Mouse (Mus musculus): ENCODE results near the gene Ugt2b34. TPM values are rescaled to one million over a fixed set of nuclear protein-coding genes. Genes with fewer than 3 reads are reported as not detected.
"Not testable (repeated sequence)": the region's sequence is repeated elsewhere in the genome, so short reads cannot be mapped to it uniquely, and the experiment has no call there.

Ugt2b34 gene
- polyA plus RNA-seq, 1 experiment from 2014 or later = 69.1 TPM

GRCm38 (mm10) chr5:86887081-86887480, 19.7 kb downstream of the Ugt2b34 start:
- 80% methylated on average over 1 of the region's 1 CpGs for WGBS
- Histone ChIP-seq H3K27me3 (ENCODE audit: control insufficient read depth, insufficient read depth, low read length) (no peaks in the 10 kb centered on the region), H3K4me2 (replicated peaks; ENCODE audit: low read depth, low read length) (no peak overlapping the region), H3K27ac (ENCODE audit: low read length) (no peak overlapping the region), H3K36me3 (ENCODE audit: control insufficient read depth, insufficient read depth, low read length) (no peaks in the 10 kb centered on the region), H3K4me1 (ENCODE audit: control insufficient read depth, insufficient read depth, low read length) (no peaks in the 10 kb centered on the region), H3K9me3 (ENCODE audit: control insufficient read depth, low read depth, low read length) (no peaks in the 10 kb centered on the region), H3K4me3 (ENCODE audit: low read depth, low read length) (no peak overlapping the region), H3K9ac (replicated peaks; ENCODE audit: low read depth, low read length) (no peak overlapping the region)
- ATAC-seq (ENCODE audit: insufficient number of reproducible peaks, insufficient read depth, low FRiP score, low read depth) = no peak

- no peaks in the 10 kb centered on the region for H3K27me3 ChIP-seq (ENCODE audit: control insufficient read depth, insufficient read depth, low read length)
- H3K9ac ChIP-seq (replicated peaks; ENCODE audit: low read depth, low read length) = no peak overlapping the region
- no peaks in the 10 kb centered on the region for H3K36me3 ChIP-seq (ENCODE audit: control insufficient read depth, insufficient read depth, low read length)
- 39% methylated on average over 3 of the region's 3 CpGs for WGBS
- H3K4me2 ChIP-seq (replicated peaks; ENCODE audit: low read depth, low read length) = no peak overlapping the region
- H3K4me1 ChIP-seq (ENCODE audit: control insufficient read depth, insufficient read depth, low read length) = no peaks in the 10 kb centered on the region
- ATAC-seq (ENCODE audit: insufficient number of reproducible peaks, insufficient read depth, low FRiP score, low read depth) = no peak
- H3K27ac ChIP-seq (ENCODE audit: low read length) = no peak overlapping the region
- no peak overlapping the region for H3K4me3 ChIP-seq (ENCODE audit: low read depth, low read length)
- no peaks in the 10 kb centered on the region for H3K9me3 ChIP-seq (ENCODE audit: control insufficient read depth, low read depth, low read length)
These were observed 20.1 kb downstream of the Ugt2b34 start for GRCm38 (mm10) chr5:86886620-86887019.

GRCm38 (mm10) chr5:86871877-86872276, 34.9 kb downstream of the Ugt2b34 start:
- H3K36me3 ChIP-seq (ENCODE audit: control insufficient read depth, insufficient read depth, low read length) = no peaks in the 10 kb centered on the region
- no peak overlapping the region for H3K4me2 ChIP-seq (replicated peaks; ENCODE audit: low read depth, low read length)
- no peak overlapping the region for H3K27ac ChIP-seq (ENCODE audit: low read length)
- no peak overlapping the region for H3K9ac ChIP-seq (replicated peaks; ENCODE audit: low read depth, low read length)
- 23% methylated on average over 1 of the region's 1 CpGs for WGBS
- no peak for ATAC-seq (ENCODE audit: insufficient number of reproducible peaks, insufficient read depth, low FRiP score, low read depth)
- H3K9me3 ChIP-seq (ENCODE audit: control insufficient read depth, low read depth, low read length) = no peaks in the 10 kb centered on the region
- no peaks in the 10 kb centered on the region for H3K4me1 ChIP-seq (ENCODE audit: control insufficient read depth, insufficient read depth, low read length)
- no peaks in the 10 kb centered on the region for H3K27me3 ChIP-seq (ENCODE audit: control insufficient read depth, insufficient read depth, low read length)
- no peak overlapping the region for H3K4me3 ChIP-seq (ENCODE audit: low read depth, low read length)

- ATAC-seq (ENCODE audit: insufficient number of reproducible peaks, insufficient read depth, low FRiP score, low read depth) = no peak
- Histone ChIP-seq H3K4me2 (replicated peaks; ENCODE audit: low read depth, low read length) (no peak overlapping the region), H3K27me3 (ENCODE audit: control insufficient read depth, insufficient read depth, low read length) (no peaks in the 10 kb centered on the region), H3K4me1 (ENCODE audit: control insufficient read depth, insufficient read depth, low read length) (no peaks in the 10 kb centered on the region), H3K9ac (replicated peaks; ENCODE audit: low read depth, low read length) (no peak overlapping the region), H3K9me3 (ENCODE audit: control insufficient read depth, low read depth, low read length) (no peaks in the 10 kb centered on the region), H3K4me3 (ENCODE audit: low read depth, low read length) (no peak overlapping the region), H3K36me3 (ENCODE audit: control insufficient read depth, insufficient read depth, low read length) (no peaks in the 10 kb centered on the region), H3K27ac (ENCODE audit: low read length) (no peak overlapping the region; the same call in 1 of the 2 replicates)
- WGBS = 50% methylated on average over 3 of the region's 3 CpGs
These were observed 48.4 kb downstream of the Ugt2b34 start for GRCm38 (mm10) chr5:86858336-86858735.

- H3K4me3 ChIP-seq (ENCODE audit: low read depth, low read length) = no peak overlapping the region
- no peak overlapping the region for H3K9ac ChIP-seq (replicated peaks; ENCODE audit: low read depth, low read length)
- WGBS = 36% methylated on average over 1 of the region's 1 CpGs
- H3K36me3 ChIP-seq (ENCODE audit: control insufficient read depth, insufficient read depth, low read length) = no peaks in the 10 kb centered on the region
- H3K27ac ChIP-seq (ENCODE audit: low read length) = no peak overlapping the region
- ATAC-seq (ENCODE audit: insufficient number of reproducible peaks, insufficient read depth, low FRiP score, low read depth) = no peak
- no peaks in the 10 kb centered on the region for H3K4me1 ChIP-seq (ENCODE audit: control insufficient read depth, insufficient read depth, low read length)
- no peaks in the 10 kb centered on the region for H3K9me3 ChIP-seq (ENCODE audit: control insufficient read depth, low read depth, low read length)
- H3K4me2 ChIP-seq (replicated peaks; ENCODE audit: low read depth, low read length) = no peak overlapping the region
- H3K27me3 ChIP-seq (ENCODE audit: control insufficient read depth, insufficient read depth, low read length) = no peaks in the 10 kb centered on the region
These were observed 49.1 kb downstream of the Ugt2b34 start for GRCm38 (mm10) chr5:86857682-86858081.

- not testable (repeated sequence) for H3K4me1 ChIP-seq (ENCODE audit: control insufficient read depth, insufficient read depth, low read length); H3K4me2 ChIP-seq (replicated peaks; ENCODE audit: low read depth, low read length); H3K9me3 ChIP-seq (ENCODE audit: control insufficient read depth, low read depth, low read length); H3K27me3 ChIP-seq (ENCODE audit: control insufficient read depth, insufficient read depth, low read length); H3K36me3 ChIP-seq (ENCODE audit: control insufficient read depth, insufficient read depth, low read length); H3K4me3 ChIP-seq (ENCODE audit: low read depth, low read length); H3K9ac ChIP-seq (replicated peaks; ENCODE audit: low read depth, low read length)
- WGBS = 57% methylated on average over 13 of the region's 13 CpGs
- peak overlapping the region; percentile 75 for H3K27ac ChIP-seq (ENCODE audit: low read length)
- peak; percentile 80 for ATAC-seq (ENCODE audit: insufficient number of reproducible peaks, insufficient read depth, low FRiP score, low read depth)
These were observed 50.2 kb downstream of the Ugt2b34 start for GRCm38 (mm10) chr5:86856505-86856904.

- Histone ChIP-seq H3K4me2 (replicated peaks; ENCODE audit: low read depth, low read length) (no peak overlapping the region), H3K9ac (replicated peaks; ENCODE audit: low read depth, low read length) (no peak overlapping the region), H3K9me3 (ENCODE audit: control insufficient read depth, low read depth, low read length) (no peaks in the 10 kb centered on the region), H3K27ac (ENCODE audit: low read length) (no peak overlapping the region), H3K27me3 (ENCODE audit: control insufficient read depth, insufficient read depth, low read length) (no peaks in the 10 kb centered on the region), H3K36me3 (ENCODE audit: control insufficient read depth, insufficient read depth, low read length) (no peaks in the 10 kb centered on the region), H3K4me1 (ENCODE audit: control insufficient read depth, insufficient read depth, low read length) (no peaks in the 10 kb centered on the region), H3K4me3 (ENCODE audit: low read depth, low read length) (no peak overlapping the region)
- no peak for ATAC-seq (ENCODE audit: insufficient number of reproducible peaks, insufficient read depth, low FRiP score, low read depth)
- WGBS = 44% methylated on average over 5 of the region's 5 CpGs
These were observed 55.1 kb downstream of the Ugt2b34 start for GRCm38 (mm10) chr5:86851658-86852057.

GRCm38 (mm10) chr5:86850104-86850503, 56.6 kb downstream of the Ugt2b34 start:
- Histone ChIP-seq H3K9ac (replicated peaks; ENCODE audit: low read depth, low read length) (no peak overlapping the region), H3K4me1 (ENCODE audit: control insufficient read depth, insufficient read depth, low read length) (no peaks in the 10 kb centered on the region), H3K4me3 (ENCODE audit: low read depth, low read length) (no peak overlapping the region), H3K9me3 (ENCODE audit: control insufficient read depth, low read depth, low read length) (no peaks in the 10 kb centered on the region), H3K36me3 (ENCODE audit: control insufficient read depth, insufficient read depth, low read length) (no peaks in the 10 kb centered on the region), H3K27ac (ENCODE audit: low read length) (no peak overlapping the region), H3K27me3 (ENCODE audit: control insufficient read depth, insufficient read depth, low read length) (no peaks in the 10 kb centered on the region), H3K4me2 (replicated peaks; ENCODE audit: low read depth, low read length) (no peak overlapping the region)
- ATAC-seq (ENCODE audit: insufficient number of reproducible peaks, insufficient read depth, low FRiP score, low read depth) = no peak

GRCm38 (mm10) chr5:86841261-86841660, 65.5 kb downstream of the Ugt2b34 start:
- not testable (repeated sequence) for H3K4me2 ChIP-seq (replicated peaks; ENCODE audit: low read depth, low read length); ATAC-seq (ENCODE audit: insufficient number of reproducible peaks, insufficient read depth, low FRiP score, low read depth); H3K4me1 ChIP-seq (ENCODE audit: control insufficient read depth, insufficient read depth, low read length); H3K9me3 ChIP-seq (ENCODE audit: control insufficient read depth, low read depth, low read length); H3K36me3 ChIP-seq (ENCODE audit: control insufficient read depth, insufficient read depth, low read length); H3K27me3 ChIP-seq (ENCODE audit: control insufficient read depth, insufficient read depth, low read length); H3K4me3 ChIP-seq (ENCODE audit: low read depth, low read length); H3K9ac ChIP-seq (replicated peaks; ENCODE audit: low read depth, low read length); H3K27ac ChIP-seq (ENCODE audit: low read length)
